Comparison of ENCODE assay signal across 16 mouse cellular contexts in genomic region chr4:7574011-7574410, GRCm38 (mm10).
"Had no signal": no experiment of that assay in that cellular context is flagged by ENCODE, and none has a peak within 500 bp of the region (broad histone marks: within the 10 kb centered on the region; RNA-seq: fewer than 3 reads in every experiment).

No protein-coding gene starts in this region.

- H3K9me3 ChIP-seq: liver, embryonic 12.5 days; megakaryocyte, embryonic 14.5 days; midbrain, embryonic 12.5 days; stomach, embryonic 15.5 days had no signal

- H3K36me3 ChIP-seq: liver, embryonic 12.5 days; midbrain, embryonic 12.5 days; stomach, embryonic 15.5 days had no signal

- H3K27ac ChIP-seq: liver, embryonic 12.5 days; liver, embryonic 14.5 days; macrophage; midbrain, embryonic 12.5 days; stomach, embryonic 15.5 days; stomach, postnatal 0 days had no signal

- DNase-seq: lung, adult 18-20 months; lung, embryonic 14.5 days; lung, postnatal 14 days; lung, postnatal 36 days; midbrain, embryonic 14.5 days; right cerebral cortex, postnatal 14 days; thymus, adult 2 months; thymus, postnatal 25 days; thymus, postnatal 4 days had no signal

- H3K4me2 ChIP-seq: liver, embryonic 12.5 days; lung, embryonic 14.5 days; midbrain, embryonic 12.5 days; stomach, embryonic 15.5 days had no signal

- H3K4me1 ChIP-seq: liver, embryonic 12.5 days; midbrain, embryonic 12.5 days; stomach, embryonic 15.5 days had no signal

- H3K9ac ChIP-seq: liver, embryonic 12.5 days; liver, embryonic 14.5 days; lung, embryonic 14.5 days; midbrain, embryonic 12.5 days; stomach, embryonic 15.5 days had no signal

- H3K4me3 ChIP-seq: liver, embryonic 12.5 days; megakaryocyte, embryonic 14.5 days; midbrain, embryonic 12.5 days; stomach, embryonic 15.5 days had no signal

- ATAC-seq: liver, embryonic 12.5 days had no signal

- H3K27me3 ChIP-seq: liver, embryonic 12.5 days; megakaryocyte, embryonic 14.5 days; midbrain, embryonic 12.5 days; stomach, embryonic 15.5 days had no signal
